Mouse (Mus musculus): ENCODE results near the gene Tmprss11f. TPM values are rescaled to one million over a fixed set of nuclear protein-coding genes. Genes with fewer than 3 reads are reported as not detected.

Tmprss11f gene
- total RNA-seq (2023), result not detected in 4 replicates

GRCm38 (mm10) chr5:86632324-86632723 is at the start of gene Tmprss11f:
TSS of gene Tmprss11f (minus strand) at chr5:86632424.

GRCm38 (mm10) chr5:86676262-86676661 is 44.0 kb upstream of the Tmprss11f start, which contains the start of gene Tmprss11b:
TSS of gene Tmprss11b (minus strand) at chr5:86676362.

GRCm38 (mm10) chr5:86518500-86518899 is 113.7 kb downstream of the Tmprss11f start, which contains the start of gene Tmprss11g:
TSS of gene Tmprss11g (minus strand) at chr5:86518600.

Other genes with a start within 250 kb of the Tmprss11f start
- not detected in 4 replicates for gene Tmprss11a, start 163.4 kb downstream of the Tmprss11f start, total RNA-seq (2023)
- gene Tmprss11g, start 113.8 kb downstream of the Tmprss11f start, total RNA-seq (2023), result not detected in 4 replicates
- gene Tmprss11b, start 43.9 kb upstream of the Tmprss11f start, total RNA-seq (2023), result not detected in 4 replicates
- gene Tmprss11e, start 113.4 kb upstream of the Tmprss11f start, total RNA-seq (2023), result not detected in 4 replicates
- 236 to 254 TPM (median 245 TPM) in 4 replicates for gene Ythdc1, start 171.8 kb upstream of the Tmprss11f start, total RNA-seq (2023)

Measured in B cell, adult 62 days (primary cell).